Mouse (Mus musculus) heart, embryonic 10.5 days (tissue): Measurements from ENCODE around the gene Cyth3. TPM values are rescaled to one million over a fixed set of nuclear protein-coding genes. Genes with fewer than 3 reads are reported as not detected.

ENCODE experiments used
- DNase-seq: peaks from one replicate; pipeline ENCODE4 v3.0.0-alpha.2; 2017; ENCODE audit warnings: low spot score
- H3K27ac ChIP-seq: fragments of 300-500 bp; sonication (generic); 2 replicates; pipeline ENCODE4 v1.5.1; 2016; ENCODE audit warnings: mild to moderate bottlenecking
- H3K27me3 ChIP-seq: fragments of 300-500 bp; sonication (generic); 2 replicates; pipeline ENCODE4 v1.6.1; 2016; ENCODE audit warnings: mild to moderate bottlenecking; ENCODE audit not compliant: poor library complexity, insufficient read depth, severe bottlenecking
- H3K36me3 ChIP-seq: fragments of 300-500 bp; sonication (generic); 2 replicates; pipeline ENCODE4 v1.6.1; 2016; ENCODE audit warnings: mild to moderate bottlenecking, moderate library complexity
- H3K4me1 ChIP-seq: fragments of 300-500 bp; sonication (generic); 2 replicates; pipeline ENCODE4 v1.6.1; 2016; ENCODE audit warnings: mild to moderate bottlenecking
- H3K4me3 ChIP-seq: fragments of 300-500 bp; sonication (generic); 2 replicates; pipeline ENCODE4 v1.5.1; 2016; ENCODE audit warnings: mild to moderate bottlenecking, moderate library complexity
- H3K9me3 ChIP-seq: fragments of 300-500 bp; sonication (generic); 2 replicates; pipeline ENCODE4 v1.6.1; 2016; ENCODE audit warnings: mild to moderate bottlenecking, moderate library complexity
- WGBS: fragments of 180-500 bp; shearing (Covaris S2); methylation state at CpG from one replicate; pipeline ENCODE4 v1.1.7; 2016; 5-methylcytosine and 5-hydroxymethylcytosine counted together
- polyA plus RNA-seq: library from polyadenylated mRNA; unstranded; fragments of >200 nt; fragmentation: Nextera tagmentation; extraction: Ambion mirVana; gene quantifications from 2 replicates; pipeline ENCODE4 v1.2.1, GENCODE M21; 2016

The Cyth3 gene
- polyA plus RNA-seq, 1 experiment from 2014 or later: 30.9 TPM

DNA sequence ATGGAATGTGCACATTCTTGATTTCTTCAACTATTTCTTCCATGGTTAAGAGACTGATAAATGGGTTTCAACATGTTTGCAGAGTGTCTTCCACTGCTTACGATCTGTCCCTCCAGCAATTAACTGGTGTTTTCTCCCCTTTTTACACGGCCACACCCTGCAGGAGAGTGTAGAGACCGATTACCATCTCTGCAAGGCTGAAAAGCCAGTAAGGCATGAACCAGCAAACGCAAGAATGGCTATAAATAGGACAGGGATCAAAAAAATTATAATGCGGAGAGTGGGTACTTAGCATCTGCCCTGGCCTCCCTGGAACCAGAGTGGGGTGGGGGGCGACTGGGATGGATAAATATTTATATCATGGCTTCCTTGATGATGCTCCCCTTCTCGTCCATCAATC, 3.7 kb upstream of the Cyth3 start:
- Histone ChIP-seq H3K4me1 (peaks cover 40% of the 10 kb centered on the region), H3K27me3 (no peaks in the 10 kb centered on the region), H3K4me3 (no peak overlapping the region), H3K36me3 (no peaks in the 10 kb centered on the region), H3K9me3 (no peaks in the 10 kb centered on the region), H3K27ac (peak overlapping the region; percentile 70; the same call in 1 of the 2 replicates)
- no peak for DNase-seq
- 56% methylated on average over 7 of the region's 7 CpGs for WGBS

DNA sequence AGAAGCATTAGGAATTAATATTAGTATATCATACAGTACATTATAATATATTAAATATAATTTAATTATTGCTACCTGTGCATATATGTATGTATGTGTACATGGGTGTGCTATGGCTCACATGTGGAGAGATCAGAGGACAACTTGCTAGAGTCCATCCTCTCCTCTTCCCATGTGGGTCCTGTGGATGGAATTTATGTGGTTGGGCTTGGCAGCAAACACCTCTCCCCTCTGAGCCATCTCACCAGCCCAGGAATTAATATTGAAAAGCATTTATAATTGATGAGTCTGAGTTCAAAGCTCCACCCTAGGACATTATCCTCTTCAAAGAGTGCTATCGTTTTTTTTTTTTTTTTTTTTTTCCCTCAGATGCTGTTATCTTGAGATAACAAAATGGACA, 2.1 kb upstream of the Cyth3 start:
- Histone ChIP-seq H3K27ac (no peak overlapping the region), H3K27me3 (no peaks in the 10 kb centered on the region), H3K4me1 (peaks cover 46% of the 10 kb centered on the region), H3K4me3 (no peak overlapping the region), H3K36me3 (no peaks in the 10 kb centered on the region), H3K9me3 (no peaks in the 10 kb centered on the region)
- 13% methylated on average over 1 of the region's 1 CpGs for WGBS
- no peak for DNase-seq

DNA sequence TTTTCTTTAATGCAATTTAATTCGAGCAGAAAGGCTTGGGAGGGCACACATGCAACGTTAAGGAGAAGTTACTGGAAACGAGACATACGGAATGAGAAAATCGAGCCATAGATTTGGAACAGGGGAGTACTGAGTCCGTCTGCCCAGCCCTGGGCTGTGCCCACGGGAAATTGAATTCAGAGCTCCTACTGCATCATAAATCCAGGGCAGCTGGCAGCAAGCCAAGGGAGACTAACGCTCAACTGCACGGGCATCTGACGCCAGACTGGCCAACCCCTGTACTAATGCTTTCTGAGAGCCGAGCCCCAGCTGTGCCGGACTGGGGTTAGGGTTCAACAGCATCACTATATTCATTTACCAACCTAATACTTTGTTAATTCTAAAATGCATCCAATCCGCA, 1.3 kb upstream of the Cyth3 start:
- WGBS: 65% methylated on average over 13 of the region's 13 CpGs

DNA sequence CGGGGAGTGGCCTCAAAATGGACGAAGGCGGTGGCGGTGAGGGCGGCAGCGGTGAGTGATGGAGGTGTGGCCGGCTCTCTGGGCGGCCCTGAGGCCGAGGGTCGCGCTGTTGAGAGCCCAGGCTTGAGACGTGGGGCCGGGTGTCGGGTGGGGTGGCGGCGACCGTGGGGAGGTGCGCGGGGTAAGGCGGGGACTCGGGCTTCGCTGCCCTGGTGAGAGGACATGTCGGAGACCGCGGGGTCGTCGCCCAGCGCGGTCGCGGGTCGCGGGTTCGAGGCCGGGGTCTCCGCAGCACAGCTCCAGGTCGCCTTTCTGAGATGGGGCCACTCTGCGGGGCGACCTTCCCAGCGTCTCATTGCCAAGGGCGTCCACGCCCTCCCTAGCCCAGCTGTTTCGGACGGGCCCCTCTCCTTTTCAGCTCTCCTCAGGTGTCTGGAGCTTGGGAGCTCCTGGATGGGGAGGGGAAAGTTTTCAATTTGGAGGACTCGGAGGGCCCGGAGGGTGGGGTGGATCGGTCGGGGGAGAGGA, 440 bp downstream of the Cyth3 start:
- H3K4me1 ChIP-seq: peaks cover 52% of the 10 kb centered on the region
- H3K27ac ChIP-seq: peak overlapping the region; percentile 97
- H3K4me3 ChIP-seq: peak overlapping the region; percentile 96
- no peak for DNase-seq
- WGBS: 1% methylated on average over 44 of the region's 48 CpGs
- H3K9me3 ChIP-seq: no peaks in the 10 kb centered on the region
- no peaks in the 10 kb centered on the region for H3K36me3 ChIP-seq
- H3K27me3 ChIP-seq: no peaks in the 10 kb centered on the region

More for the DNA sequence above, 1.3 kb upstream of the Cyth3 start:
- Histone ChIP-seq H3K4me1 (peaks cover 52% of the 10 kb centered on the region), H3K27me3 (no peaks in the 10 kb centered on the region), H3K36me3 (no peaks in the 10 kb centered on the region), H3K9me3 (no peaks in the 10 kb centered on the region), H3K4me3 (no peak overlapping the region), H3K27ac (no peak overlapping the region)
- no peak for DNase-seq

GRCm38 (mm10) chr5:143623356-143624295, 1.4 kb downstream of the Cyth3 start:
- Histone ChIP-seq H3K36me3 (no peaks in the 10 kb centered on the region), H3K4me3 (peak overlapping the region; percentile 96), H3K9me3 (no peaks in the 10 kb centered on the region), H3K4me1 (peaks cover 43% of the 10 kb centered on the region), H3K27me3 (no peaks in the 10 kb centered on the region), H3K27ac (no peak overlapping the region)
- DNase-seq: no peak
- WGBS: 68% methylated on average over 19 of the region's 19 CpGs

GRCm38 (mm10) chr5:143624449-143624848, 2.2 kb downstream of the Cyth3 start:
- Histone ChIP-seq H3K4me1 (peaks cover 39% of the 10 kb centered on the region), H3K27me3 (no peaks in the 10 kb centered on the region), H3K27ac (no peak overlapping the region), H3K9me3 (no peaks in the 10 kb centered on the region), H3K36me3 (no peaks in the 10 kb centered on the region), H3K4me3 (no peak overlapping the region)
- 91% methylated on average over 3 of the region's 3 CpGs for WGBS
- DNase-seq: no peak

DNA sequence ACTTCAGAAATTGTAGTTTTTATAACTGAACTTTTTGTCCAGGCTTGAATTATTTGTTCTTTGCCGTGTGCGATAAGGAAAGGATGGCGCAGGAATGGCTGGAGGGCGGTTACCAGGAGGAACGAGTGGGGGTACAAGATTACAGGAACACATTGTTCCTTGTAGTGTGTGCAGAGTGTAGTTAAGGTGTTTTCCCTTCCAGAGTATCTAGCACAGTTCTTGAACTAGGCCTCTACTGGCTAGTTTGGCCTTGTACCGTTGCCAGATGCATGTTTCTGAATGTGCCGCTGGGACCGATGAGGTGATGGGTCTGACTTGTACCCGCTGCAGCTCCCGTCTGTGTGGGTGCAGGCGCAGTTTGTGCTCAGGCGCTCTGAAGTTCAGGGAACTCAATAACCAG, 3.2 kb downstream of the Cyth3 start:
- H3K9me3 ChIP-seq: no peaks in the 10 kb centered on the region
- peaks cover 39% of the 10 kb centered on the region for H3K4me1 ChIP-seq
- no peaks in the 10 kb centered on the region for H3K36me3 ChIP-seq
- H3K27ac ChIP-seq: peak overlapping the region; percentile 75
- 70% methylated on average over 12 of the region's 12 CpGs for WGBS
- DNase-seq: no peak
- no peaks in the 10 kb centered on the region for H3K27me3 ChIP-seq
- peak overlapping the region; percentile 27; the same call in 1 of the 2 replicates for H3K4me3 ChIP-seq

- WGBS: 62% methylated on average over 11 of the region's 11 CpGs
- Histone ChIP-seq H3K4me1 (peaks cover 36% of the 10 kb centered on the region), H3K4me3 (peak overlapping the region; percentile 27; the same call in 1 of the 2 replicates), H3K27ac (peak overlapping the region; percentile 75), H3K27me3 (no peaks in the 10 kb centered on the region), H3K9me3 (no peaks in the 10 kb centered on the region), H3K36me3 (no peaks in the 10 kb centered on the region)
- no peak for DNase-seq
These were observed 3.8 kb downstream of the Cyth3 start for GRCm38 (mm10) chr5:143625940-143626588.

DNA sequence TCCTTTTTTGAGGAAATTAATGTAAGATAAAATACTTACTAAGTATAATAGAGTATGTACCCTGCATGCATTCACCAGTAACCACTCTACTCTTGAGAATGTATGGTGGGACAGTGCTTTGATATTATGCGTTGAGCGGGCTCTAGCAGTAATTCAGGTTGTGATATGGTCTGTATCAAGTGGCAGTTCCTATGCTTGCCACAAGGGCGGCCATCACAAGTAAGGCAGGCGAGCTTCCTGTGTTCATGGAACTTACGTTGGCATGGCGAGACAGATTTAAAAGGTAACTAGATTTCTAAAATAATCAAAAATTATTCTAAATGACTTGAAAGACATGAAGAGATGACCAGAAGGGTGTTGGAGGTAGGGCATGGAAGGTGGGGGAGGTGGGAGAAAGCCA, 5.3 kb downstream of the Cyth3 start:
- Histone ChIP-seq H3K4me3 (no peak overlapping the region), H3K27me3 (no peaks in the 10 kb centered on the region), H3K36me3 (no peaks in the 10 kb centered on the region), H3K9me3 (no peaks in the 10 kb centered on the region), H3K4me1 (peaks cover 32% of the 10 kb centered on the region), H3K27ac (no peak overlapping the region)
- 92% methylated on average over 6 of the region's 6 CpGs for WGBS
- DNase-seq: no peak

DNA sequence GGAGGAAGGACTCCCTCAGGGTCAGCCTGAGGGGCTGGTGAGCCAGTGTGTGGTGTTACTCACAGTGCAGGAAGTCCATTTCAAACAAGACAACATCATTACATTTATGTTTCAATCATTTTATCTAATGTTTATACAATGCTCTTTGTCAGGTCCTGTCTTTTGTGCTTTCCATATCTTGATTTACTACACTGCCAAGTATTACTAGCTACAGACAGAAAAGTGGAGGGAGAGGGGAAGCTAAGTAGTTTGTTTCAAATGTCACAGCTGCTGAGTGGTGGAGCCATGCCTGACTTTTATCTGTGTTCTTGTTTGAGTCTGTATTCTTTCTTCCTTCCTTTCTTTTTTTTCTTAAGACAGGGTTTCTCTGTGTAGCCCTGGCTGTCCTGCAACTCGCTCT, 5.7 kb downstream of the Cyth3 start:
- no peaks in the 10 kb centered on the region for H3K9me3 ChIP-seq
- no peak overlapping the region for H3K27ac ChIP-seq
- H3K4me1 ChIP-seq: peaks cover 32% of the 10 kb centered on the region
- no peak for DNase-seq
- no peaks in the 10 kb centered on the region for H3K36me3 ChIP-seq
- H3K27me3 ChIP-seq: no peaks in the 10 kb centered on the region
- H3K4me3 ChIP-seq: no peak overlapping the region
- whole genome bisulfite sequencing: 61% methylated on average over 1 of the region's 1 CpGs

DNA sequence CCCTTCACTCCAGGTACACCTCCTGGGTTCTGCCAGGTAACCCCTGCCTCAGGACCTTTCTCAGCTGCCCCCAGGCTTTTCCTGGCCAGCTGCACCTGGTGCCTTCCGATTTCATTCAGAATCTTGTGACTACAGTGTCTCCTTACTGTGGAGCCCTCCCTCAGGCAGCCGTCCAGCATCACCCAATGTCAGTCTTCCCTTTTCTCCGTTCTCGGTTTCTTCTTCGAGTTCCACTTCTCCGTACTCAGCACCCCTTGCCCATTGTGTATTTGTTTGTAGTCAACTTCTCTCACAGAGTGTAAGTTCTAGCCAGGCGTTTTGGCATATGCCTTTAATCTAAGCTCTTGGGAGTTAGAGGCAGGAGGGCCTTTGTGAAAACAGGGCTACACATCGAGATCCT, 7.4 kb downstream of the Cyth3 start:
- H3K4me1 ChIP-seq: peaks cover 37% of the 10 kb centered on the region

GRCm38 (mm10) chr5:143630214-143630613, 8.0 kb downstream of the Cyth3 start:
- H3K4me3 ChIP-seq: no peak overlapping the region
- no peak for DNase-seq
- WGBS: 95% methylated on average over 3 of the region's 3 CpGs
- H3K36me3 ChIP-seq: no peaks in the 10 kb centered on the region
- no peaks in the 10 kb centered on the region for H3K27me3 ChIP-seq
- H3K9me3 ChIP-seq: no peaks in the 10 kb centered on the region
- H3K4me1 ChIP-seq: peaks cover 43% of the 10 kb centered on the region
- H3K27ac ChIP-seq: no peak overlapping the region

More for the DNA sequence above, 7.4 kb downstream of the Cyth3 start:
- H3K27ac ChIP-seq: no peak overlapping the region
- no peak for DNase-seq
- H3K9me3 ChIP-seq: no peaks in the 10 kb centered on the region
- H3K4me3 ChIP-seq: no peak overlapping the region
- H3K27me3 ChIP-seq: no peaks in the 10 kb centered on the region
- 89% methylated on average over 8 of the region's 8 CpGs for whole genome bisulfite sequencing
- H3K36me3 ChIP-seq: no peaks in the 10 kb centered on the region

DNA sequence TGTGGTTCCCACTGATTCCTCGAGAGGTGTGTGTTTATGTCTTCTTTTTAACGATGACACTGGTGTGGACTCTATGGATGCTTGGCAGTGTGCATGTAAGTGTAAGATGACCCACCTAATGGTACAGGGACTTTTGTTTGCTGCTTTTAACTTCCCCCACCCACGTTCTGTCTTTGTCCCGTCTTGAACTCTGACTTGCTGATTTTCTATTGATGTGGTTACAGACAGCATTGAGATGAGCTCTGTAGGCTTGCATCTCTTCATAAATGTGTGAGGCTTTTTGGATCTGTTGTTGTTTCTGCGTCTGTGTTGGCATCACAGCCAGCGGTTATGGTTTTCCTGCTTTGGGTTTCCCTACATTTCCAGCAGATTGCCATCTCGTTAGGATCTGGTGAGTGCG, 8.5 kb downstream of the Cyth3 start:
- H3K4me1 ChIP-seq: peaks cover 42% of the 10 kb centered on the region
- DNase-seq: no peak
- H3K36me3 ChIP-seq: no peaks in the 10 kb centered on the region
- no peak overlapping the region for H3K4me3 ChIP-seq
- H3K27ac ChIP-seq: no peak overlapping the region
- no peaks in the 10 kb centered on the region for H3K9me3 ChIP-seq
- H3K27me3 ChIP-seq: no peaks in the 10 kb centered on the region
- 90% methylated on average over 8 of the region's 8 CpGs for WGBS
